Mouse (Mus musculus) testis, adult 2 months (tissue): Measurements from ENCODE around the gene Fdps.

Source experiments
- CTCF ChIP-seq: fragments of 200-500 bp; IDR thresholded peaks from 2 replicates; pipeline ENCODE4 v1.5.1; 2012; ENCODE audit warnings: low read depth, mild to moderate bottlenecking, inconsistent platforms, low read length, moderate library complexity; ENCODE audit not compliant: control insufficient read depth, insufficient read depth, insufficient replicate concordance
- POLR2A ChIP-seq: fragments of 200-500 bp; IDR thresholded peaks from 2 replicates; pipeline ENCODE4 v1.6.1; 2012; ENCODE audit warnings: low read depth, mild to moderate bottlenecking, inconsistent platforms, low read length, moderate library complexity; ENCODE audit not compliant: control insufficient read depth

DNA sequence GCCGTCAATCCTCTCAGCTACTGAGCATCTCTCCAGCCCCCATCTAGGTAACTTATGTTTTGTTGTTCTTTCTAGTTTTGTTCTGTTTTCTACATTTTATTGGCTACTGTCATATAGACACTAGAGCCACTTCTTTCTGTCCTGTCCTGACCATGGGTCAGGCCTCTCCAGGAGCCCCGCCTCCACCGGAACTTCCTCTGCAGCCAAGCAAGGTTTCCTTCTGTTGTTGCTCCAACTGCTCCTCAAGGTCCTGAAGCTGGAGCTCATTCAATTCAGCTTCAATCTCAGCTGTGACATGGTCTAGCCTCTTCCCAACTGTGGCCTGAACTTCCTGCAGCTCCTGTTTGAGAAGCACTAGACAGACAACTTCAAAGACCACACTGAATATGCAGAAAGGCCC, 28.1 kb upstream of the Fdps start:
- TF ChIP-seq CTCF (no peak), POLR2A (no peak)
